Mouse (Mus musculus): ENCODE measurements around the gene A630089N07Rik. TPM values are rescaled to one million over a fixed set of nuclear protein-coding genes. Genes with fewer than 3 reads are reported as not detected.

The A630089N07Rik gene
- polyA plus RNA-seq, 1 experiment from 2014 or later: 29.9 TPM

- H3K4me2 ChIP-seq: no peak overlapping the region
- no peaks in the 10 kb centered on the region for H3K27me3 ChIP-seq (replicated peaks; ENCODE audit: control insufficient read depth, insufficient read depth, low read length)
- no peaks in the 10 kb centered on the region for H3K36me3 ChIP-seq (ENCODE audit: control insufficient read depth, insufficient read depth, low read length)
- H3K4me3 ChIP-seq (ENCODE audit: low read depth, low read length): no peak overlapping the region
- H3K4me1 ChIP-seq (replicated peaks; ENCODE audit: control insufficient read depth, insufficient read depth, low read length): peaks cover 2% of the 10 kb centered on the region; the same call in 1 of the 2 replicates
- no peak overlapping the region for H3K9ac ChIP-seq (ENCODE audit: low read depth, low read length)
- ATAC-seq (replicated peaks; ENCODE audit: low FRiP score) (no peak), DNase-seq (ENCODE audit: low spot score) (no peak)
- no peak overlapping the region for H3K27ac ChIP-seq (ENCODE audit: low read depth, low read length)
- H3K9me3 ChIP-seq (ENCODE audit: control insufficient read depth, low read length): no peaks in the 10 kb centered on the region
- WGBS: 69% methylated on average over 1 of the region's 1 CpGs
Observed at GRCm38 (mm10) chr16:97981362-97981761, 100.9 kb downstream of the A630089N07Rik start.

GRCm38 (mm10) chr16:97977722-97978121 is 104.5 kb downstream of the A630089N07Rik start:
- no peak overlapping the region for H3K4me3 ChIP-seq (ENCODE audit: low read depth, low read length)
- H3K36me3 ChIP-seq (ENCODE audit: control insufficient read depth, insufficient read depth, low read length): no peaks in the 10 kb centered on the region
- no peak overlapping the region for H3K27ac ChIP-seq (ENCODE audit: low read depth, low read length)
- H3K9me3 ChIP-seq (ENCODE audit: control insufficient read depth, low read length): no peaks in the 10 kb centered on the region
- H3K27me3 ChIP-seq (replicated peaks; ENCODE audit: control insufficient read depth, insufficient read depth, low read length): no peaks in the 10 kb centered on the region
- no peak overlapping the region for H3K9ac ChIP-seq (ENCODE audit: low read depth, low read length)
- 88% methylated on average over 3 of the region's 3 CpGs for WGBS
- no peak overlapping the region for H3K4me2 ChIP-seq
- DNase-seq (ENCODE audit: low spot score) (no peak), ATAC-seq (replicated peaks; ENCODE audit: low FRiP score) (no peak)
- H3K4me1 ChIP-seq (replicated peaks; ENCODE audit: control insufficient read depth, insufficient read depth, low read length): peaks cover 2% of the 10 kb centered on the region; the same call in 1 of the 2 replicates

DNA sequence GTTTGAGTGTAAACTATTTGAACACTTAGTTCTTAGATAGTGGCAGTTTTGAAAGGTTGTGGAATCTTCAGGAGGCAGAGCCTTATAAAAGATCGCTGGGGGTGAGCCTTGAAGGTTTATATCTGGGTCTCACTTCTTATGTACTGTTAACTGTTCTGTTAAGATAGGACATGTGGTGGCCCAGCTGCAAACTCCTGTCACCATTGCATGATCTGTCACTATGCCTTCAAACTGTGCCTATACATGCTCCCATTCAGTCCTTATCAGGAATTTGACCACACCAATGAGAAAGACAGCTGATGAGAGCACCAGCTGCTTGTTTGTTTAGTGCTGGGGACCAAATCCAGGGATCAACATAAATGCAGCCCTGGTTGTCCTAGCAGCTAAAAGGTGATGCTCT is 105.0 kb downstream of the A630089N07Rik start:
- no peaks in the 10 kb centered on the region for H3K9me3 ChIP-seq (ENCODE audit: control insufficient read depth, low read length)
- H3K4me1 ChIP-seq (replicated peaks; ENCODE audit: control insufficient read depth, insufficient read depth, low read length): peaks cover 2% of the 10 kb centered on the region; the same call in 1 of the 2 replicates
- no peaks in the 10 kb centered on the region for H3K27me3 ChIP-seq (replicated peaks; ENCODE audit: control insufficient read depth, insufficient read depth, low read length)
- H3K4me2 ChIP-seq: no peak overlapping the region
- no peak overlapping the region for H3K27ac ChIP-seq (ENCODE audit: low read depth, low read length)
- no peaks in the 10 kb centered on the region for H3K36me3 ChIP-seq (ENCODE audit: control insufficient read depth, insufficient read depth, low read length)
- DNase-seq (ENCODE audit: low spot score) (no peak), ATAC-seq (replicated peaks; ENCODE audit: low FRiP score) (peak; percentile 78)
- 43% methylated on average over 1 of the region's 1 CpGs for WGBS
- H3K9ac ChIP-seq (ENCODE audit: low read depth, low read length): no peak overlapping the region
- no peak overlapping the region for H3K4me3 ChIP-seq (ENCODE audit: low read depth, low read length)

DNA sequence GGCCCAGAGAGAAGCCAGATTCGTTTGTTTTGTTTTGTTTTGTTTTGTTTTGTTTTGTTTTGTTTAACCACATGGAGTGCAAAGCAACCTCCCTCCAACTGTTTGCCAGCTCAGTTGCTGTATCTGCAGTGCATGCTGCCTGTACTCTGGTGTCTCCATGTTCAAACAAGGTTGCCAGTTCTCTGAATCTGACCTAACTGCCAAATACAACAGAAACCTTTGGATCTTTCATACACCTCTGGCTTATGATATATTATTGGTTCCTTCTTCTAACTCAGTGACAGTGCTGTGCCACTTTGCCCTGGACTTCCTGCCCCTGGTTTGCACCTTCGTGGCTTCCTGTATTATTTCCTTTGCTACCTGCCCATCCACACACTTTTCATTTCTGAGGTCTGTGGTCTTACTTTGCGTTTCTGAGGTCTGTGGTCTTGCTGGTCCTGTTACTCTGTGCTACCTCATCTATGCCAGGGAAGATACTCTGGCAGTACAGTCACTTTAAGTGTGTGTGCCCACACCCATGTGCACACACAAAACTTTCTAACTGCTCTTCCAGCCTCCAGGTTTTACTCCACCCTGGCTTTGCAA is 118.2 kb downstream of the A630089N07Rik start:
- peaks cover 12% of the 10 kb centered on the region for H3K4me1 ChIP-seq (replicated peaks; ENCODE audit: control insufficient read depth, insufficient read depth, low read length)
- ATAC-seq (replicated peaks; ENCODE audit: low FRiP score) (no peak), DNase-seq (ENCODE audit: low spot score) (no peak)
- H3K4me3 ChIP-seq (ENCODE audit: low read depth, low read length): no peak overlapping the region
- no peaks in the 10 kb centered on the region for H3K27me3 ChIP-seq (replicated peaks; ENCODE audit: control insufficient read depth, insufficient read depth, low read length)
- no peaks in the 10 kb centered on the region for H3K36me3 ChIP-seq (ENCODE audit: control insufficient read depth, insufficient read depth, low read length)
- no peaks in the 10 kb centered on the region for H3K9me3 ChIP-seq (ENCODE audit: control insufficient read depth, low read length)
- H3K27ac ChIP-seq (ENCODE audit: low read depth, low read length): no peak overlapping the region
- H3K4me2 ChIP-seq: no peak overlapping the region
- 68% methylated on average over 3 of the region's 3 CpGs for WGBS
- H3K9ac ChIP-seq (ENCODE audit: low read depth, low read length): no peak overlapping the region

GRCm38 (mm10) chr16:97962151-97962948 is 119.9 kb downstream of the A630089N07Rik start, which contains the start of the genes C2cd2 and Zbtb21:
C2cd2 (minus strand) TSS chr16:97962598.
Zbtb21 (minus strand) TSS chr16:97962622.
- under 1% methylated on average over 78 of the region's 78 CpGs for WGBS
- Histone ChIP-seq H3K9me3 (ENCODE audit: control insufficient read depth, low read length) (no peaks in the 10 kb centered on the region), H3K27me3 (replicated peaks; ENCODE audit: control insufficient read depth, insufficient read depth, low read length) (no peaks in the 10 kb centered on the region), H3K27ac (ENCODE audit: low read depth, low read length) (peak within 1 kb of the TSS; percentile 89), H3K4me1 (replicated peaks; ENCODE audit: control insufficient read depth, insufficient read depth, low read length) (peaks cover 23% of the 10 kb centered on the region), H3K36me3 (ENCODE audit: control insufficient read depth, insufficient read depth, low read length) (no peaks in the 10 kb centered on the region), H3K4me2 (peak within 1 kb of the TSS; percentile 94), H3K4me3 (ENCODE audit: low read depth, low read length) (peak within 1 kb of the TSS; percentile 85), H3K9ac (ENCODE audit: low read depth, low read length) (peak within 1 kb of the TSS; percentile 93)
- ATAC-seq (replicated peaks; ENCODE audit: low FRiP score) (peak; percentile 95), DNase-seq (ENCODE audit: low spot score) (peak; percentile 91)

DNA sequence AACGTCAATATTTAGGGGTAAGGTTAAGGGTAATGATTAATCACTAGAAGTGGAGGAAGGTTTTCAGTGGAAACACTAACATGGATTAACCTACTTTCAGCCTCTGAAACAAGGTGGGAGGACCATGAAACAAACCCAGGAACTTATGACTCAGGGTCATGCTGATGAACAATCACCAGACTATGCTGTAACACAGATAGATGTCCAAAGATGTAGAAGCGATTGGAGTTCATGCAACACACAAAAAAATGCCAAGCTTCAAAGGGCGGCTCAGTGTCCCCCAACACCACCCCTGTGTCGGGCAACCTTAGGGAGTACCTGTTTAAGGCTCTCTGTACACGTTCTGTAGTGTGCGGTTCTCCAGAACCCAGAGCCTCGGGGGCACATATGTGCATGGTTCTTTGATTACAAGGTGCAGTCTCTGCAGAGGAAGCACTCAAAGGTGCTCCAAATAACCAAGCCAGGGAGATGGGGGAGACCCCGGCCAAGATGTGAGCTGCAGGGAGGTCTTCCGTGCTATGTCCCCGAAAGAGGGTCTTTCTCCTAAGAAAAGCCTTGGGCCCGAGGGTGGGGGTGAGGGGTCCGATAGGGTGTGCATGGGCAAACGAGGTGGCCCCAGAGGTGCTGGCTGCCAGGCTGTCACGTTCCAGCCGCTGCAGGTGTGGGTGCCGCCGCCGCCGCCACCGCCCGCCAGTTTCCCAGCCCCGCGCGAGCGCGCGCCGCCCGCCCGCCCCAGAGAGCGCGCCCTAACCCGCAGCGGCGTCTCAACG is 120.7 kb downstream of the A630089N07Rik start:
- Histone ChIP-seq H3K9me3 (ENCODE audit: control insufficient read depth, low read length) (no peaks in the 10 kb centered on the region), H3K4me1 (replicated peaks; ENCODE audit: control insufficient read depth, insufficient read depth, low read length) (peaks cover 23% of the 10 kb centered on the region), H3K4me2 (peak overlapping the region; percentile 94), H3K27ac (ENCODE audit: low read depth, low read length) (peak overlapping the region; percentile 89), H3K9ac (ENCODE audit: low read depth, low read length) (peak overlapping the region; percentile 93), H3K27me3 (replicated peaks; ENCODE audit: control insufficient read depth, insufficient read depth, low read length) (no peaks in the 10 kb centered on the region), H3K4me3 (ENCODE audit: low read depth, low read length) (peak overlapping the region; percentile 85), H3K36me3 (ENCODE audit: control insufficient read depth, insufficient read depth, low read length) (no peaks in the 10 kb centered on the region)
- 7% methylated on average over 34 of the region's 36 CpGs for WGBS
- peak; percentile 13; the same call in 1 of the 2 replicates for ATAC-seq (replicated peaks; ENCODE audit: low FRiP score)
- no peak for DNase-seq (ENCODE audit: low spot score)

DNA sequence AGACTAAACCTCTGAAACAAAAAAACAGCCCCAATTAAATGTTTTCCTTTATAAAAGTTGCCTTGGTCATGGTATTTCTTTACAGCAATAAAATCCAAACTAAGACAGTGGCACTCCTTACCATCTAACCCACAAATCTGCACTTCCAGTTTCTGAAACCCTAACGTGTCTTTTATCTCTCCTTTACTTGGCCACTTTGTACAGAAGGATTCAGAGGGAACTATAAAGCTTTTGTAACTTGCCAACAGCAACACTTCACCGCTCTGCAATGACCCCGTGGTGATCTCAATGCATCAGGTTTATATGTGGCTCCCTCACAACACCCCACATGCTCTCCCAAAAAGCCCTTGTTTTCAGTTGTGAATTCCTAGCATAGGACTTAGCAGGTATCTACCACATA is 121.9 kb downstream of the A630089N07Rik start:
- ATAC-seq (replicated peaks; ENCODE audit: low FRiP score): no peak
- H3K4me2 ChIP-seq: peak overlapping the region; percentile 94

GRCm38 (mm10) chr16:97958401-97958973 is 123.8 kb downstream of the A630089N07Rik start:
- DNase-seq (ENCODE audit: low spot score) (no peak), ATAC-seq (replicated peaks; ENCODE audit: low FRiP score) (peak; percentile 5; the same call in 1 of the 2 replicates)
- no peak overlapping the region for H3K9ac ChIP-seq (ENCODE audit: low read depth, low read length)
- H3K4me1 ChIP-seq (replicated peaks; ENCODE audit: control insufficient read depth, insufficient read depth, low read length): peaks cover 22% of the 10 kb centered on the region
- no peak overlapping the region for H3K4me3 ChIP-seq (ENCODE audit: low read depth, low read length)
- no peak overlapping the region for H3K4me2 ChIP-seq
- H3K9me3 ChIP-seq (ENCODE audit: control insufficient read depth, low read length): no peaks in the 10 kb centered on the region
- no peaks in the 10 kb centered on the region for H3K27me3 ChIP-seq (replicated peaks; ENCODE audit: control insufficient read depth, insufficient read depth, low read length)
- H3K36me3 ChIP-seq (ENCODE audit: control insufficient read depth, insufficient read depth, low read length): no peaks in the 10 kb centered on the region
- H3K27ac ChIP-seq (ENCODE audit: low read depth, low read length): peak overlapping the region; percentile 44; the same call in 1 of the 2 replicates

More for the DNA sequence above, 121.9 kb downstream of the A630089N07Rik start:
- DNase-seq (ENCODE audit: low spot score): no peak
- no peaks in the 10 kb centered on the region for H3K36me3 ChIP-seq (ENCODE audit: control insufficient read depth, insufficient read depth, low read length)
- no peaks in the 10 kb centered on the region for H3K27me3 ChIP-seq (replicated peaks; ENCODE audit: control insufficient read depth, insufficient read depth, low read length)
- H3K4me3 ChIP-seq (ENCODE audit: low read depth, low read length): no peak overlapping the region
- no peaks in the 10 kb centered on the region for H3K9me3 ChIP-seq (ENCODE audit: control insufficient read depth, low read length)
- no peak overlapping the region for H3K9ac ChIP-seq (ENCODE audit: low read depth, low read length)
- H3K4me1 ChIP-seq (replicated peaks; ENCODE audit: control insufficient read depth, insufficient read depth, low read length): peaks cover 23% of the 10 kb centered on the region
- no peak overlapping the region for H3K27ac ChIP-seq (ENCODE audit: low read depth, low read length)
- WGBS: 82% methylated on average over 3 of the region's 3 CpGs

All from liver, embryonic 11.5 days (tissue).